Mouse (Mus musculus): Measurements from ENCODE around the gene Tmem136.
"Not testable (repeated sequence)": the region's sequence is repeated elsewhere in the genome, so short reads cannot be mapped to it uniquely, and the experiment has no call there.

Tmem136 gene

DNA sequence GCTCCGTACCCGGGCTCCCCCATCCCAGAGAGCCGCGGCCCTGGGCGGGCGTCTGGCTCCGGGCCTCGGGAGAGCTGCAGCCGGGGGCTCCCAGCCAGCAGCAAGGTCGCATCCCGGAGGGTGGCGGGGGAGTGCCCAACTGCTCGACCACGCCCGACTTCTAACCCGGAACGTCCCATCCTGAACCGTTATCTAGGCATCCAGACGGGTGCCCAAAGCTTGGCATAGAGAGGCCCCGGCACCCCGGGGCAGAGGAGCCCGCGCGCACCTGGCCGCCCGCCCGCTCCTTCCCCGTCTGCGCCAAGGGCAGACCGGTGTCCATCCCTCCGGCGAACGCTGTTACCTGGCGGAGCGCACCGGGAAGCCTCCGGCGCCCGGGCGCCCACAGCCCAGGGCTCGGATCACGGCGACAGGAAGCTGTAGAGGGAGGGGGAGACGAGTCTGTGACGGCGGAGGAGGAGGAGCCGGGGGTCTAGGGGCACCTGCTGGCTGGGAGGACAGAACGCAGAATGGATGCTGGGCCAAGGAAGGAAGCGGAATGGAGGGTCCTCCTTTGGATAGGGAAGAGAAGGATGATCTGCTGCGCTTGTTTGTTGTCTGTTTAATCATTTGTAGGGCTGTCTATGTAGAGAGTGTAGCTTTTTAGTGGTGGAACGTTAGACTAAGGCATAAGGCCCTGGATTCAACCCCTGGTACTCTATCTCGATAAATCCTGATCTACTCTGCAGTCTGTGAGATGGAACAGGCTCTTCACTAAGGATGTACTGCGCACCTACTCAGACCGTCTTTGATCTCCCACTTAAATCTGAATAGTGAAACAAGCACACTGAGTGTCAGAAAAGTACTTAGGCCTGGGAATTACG lies at the start of gene Tmem136:
Gene Tmem136, minus strand, starts transcription at position 437 of the 863 bp plus-strand sequence.
- DNase-seq = peak; percentile 67

DNA sequence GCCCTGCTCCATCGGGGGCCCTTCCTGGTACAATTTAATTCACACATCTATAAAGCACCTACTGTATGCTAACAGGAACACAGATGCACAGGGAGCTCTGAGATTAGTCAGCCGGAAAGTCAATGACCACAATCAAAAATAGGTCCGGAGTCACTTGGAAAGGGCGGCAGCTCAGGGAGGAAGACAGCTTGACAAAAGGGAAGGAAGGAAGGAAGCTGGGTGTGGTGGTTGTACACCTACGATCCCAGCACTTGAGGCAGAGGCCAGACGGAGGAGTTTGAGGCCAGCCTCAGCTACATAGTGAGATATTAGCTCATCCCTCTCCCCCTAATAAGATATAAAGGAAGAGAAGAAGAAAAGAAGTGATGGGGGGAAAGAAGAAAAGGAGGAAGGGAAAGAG lies 39.6 kb upstream of the Tmem136 start:
- DNase-seq = no peak

DNA sequence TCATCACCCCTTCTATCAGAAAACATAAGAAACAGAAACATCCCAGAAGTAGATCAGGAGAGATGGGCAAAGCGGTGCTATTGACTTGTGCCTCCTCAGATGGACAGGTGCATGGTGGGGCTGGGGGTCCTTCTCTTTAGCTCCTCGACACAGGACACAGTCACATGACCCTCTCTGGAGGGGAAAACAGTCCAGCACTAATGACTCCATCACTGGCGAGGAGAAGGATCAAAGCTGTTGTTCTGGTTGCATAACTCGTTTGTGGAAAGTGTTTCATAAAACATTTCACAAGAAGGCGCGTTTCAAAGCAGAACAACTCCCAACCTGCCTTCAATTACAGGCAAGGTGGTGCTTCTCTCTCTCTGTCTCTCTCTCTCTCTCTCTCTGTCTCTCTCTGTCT lies 35.4 kb upstream of the Tmem136 start:
- no peak for DNase-seq

DNA sequence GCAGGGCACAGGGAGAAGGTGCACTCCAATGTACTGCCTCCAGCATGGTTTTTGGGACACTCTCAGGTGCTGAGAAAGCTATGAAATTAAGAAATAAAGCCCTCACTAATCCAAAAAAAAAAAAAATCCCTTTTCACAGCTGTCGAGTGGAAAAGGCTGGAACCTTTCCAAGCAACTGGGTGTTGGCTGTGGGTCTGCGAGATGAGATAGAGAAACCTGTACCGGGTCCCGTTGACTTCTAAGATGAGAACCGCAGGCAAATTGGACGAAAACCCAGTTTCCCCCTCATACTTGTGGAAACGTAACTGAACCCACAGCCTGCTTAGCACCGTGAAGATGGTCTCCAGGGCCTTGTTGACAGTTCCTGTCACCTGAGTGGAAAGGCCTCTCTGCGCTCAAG lies 34.6 kb upstream of the Tmem136 start:
- no peak for DNase-seq

DNA sequence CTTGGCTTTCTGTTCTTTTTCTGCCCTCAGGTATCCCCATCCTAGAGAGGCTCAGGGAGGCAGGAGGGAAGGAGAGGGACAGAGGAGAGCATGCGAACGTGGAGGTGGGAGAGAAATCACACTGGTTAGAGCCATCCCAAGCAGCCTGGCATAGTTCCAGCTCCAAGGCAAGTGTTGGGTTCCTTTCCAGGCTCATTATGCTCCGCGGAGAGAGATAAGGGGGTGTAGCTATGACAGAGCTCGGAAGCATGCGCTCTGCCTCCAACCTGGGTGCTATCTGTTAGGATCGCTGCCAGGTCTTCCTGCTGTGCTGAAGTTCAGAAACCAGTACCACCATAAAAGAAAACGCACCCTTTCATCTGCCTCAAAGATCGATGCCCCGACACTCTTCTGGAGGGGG lies 33.7 kb upstream of the Tmem136 start:
- DNase-seq = peak; percentile 84

DNA sequence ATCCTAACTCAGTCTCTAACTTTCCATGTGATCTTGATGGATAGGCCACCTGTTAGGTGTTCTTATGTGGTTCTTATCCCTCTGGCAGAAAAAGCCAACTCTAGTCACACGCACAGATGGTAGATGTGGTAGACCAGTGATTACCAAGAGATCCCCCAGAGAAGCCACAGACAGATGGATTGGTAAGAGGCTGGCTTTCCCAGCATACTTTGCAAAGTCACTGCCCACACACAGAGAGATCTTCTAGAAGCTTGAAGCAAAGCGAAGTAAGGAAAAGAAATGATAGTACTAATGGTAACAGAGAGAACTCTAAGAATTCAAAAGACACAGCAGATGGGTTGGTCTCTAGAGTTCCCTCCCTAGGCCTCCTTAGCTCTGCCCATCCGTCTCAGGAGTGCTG lies 33.1 kb upstream of the Tmem136 start:
- DNase-seq = peak; percentile 46

DNA sequence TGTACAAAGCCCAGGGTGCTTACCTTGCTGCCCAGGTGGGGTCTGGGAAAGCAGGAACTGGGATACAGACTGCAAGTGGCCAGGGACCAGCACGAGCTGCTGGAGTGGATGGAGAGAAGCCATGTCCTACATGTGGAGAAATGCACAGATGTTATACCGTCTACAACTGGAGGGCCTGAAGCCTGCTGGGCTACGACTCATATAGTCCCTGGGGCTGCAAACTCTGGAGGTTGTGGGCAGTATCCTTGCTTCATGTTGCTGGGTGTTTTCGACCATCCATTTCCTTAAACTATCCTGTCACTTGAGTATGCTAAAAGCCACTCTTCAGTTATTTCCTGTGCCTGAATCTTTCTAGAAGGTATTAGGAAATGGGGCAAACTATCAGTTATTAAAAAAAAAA lies 28.8 kb upstream of the Tmem136 start:
- DNase-seq = no peak

DNA sequence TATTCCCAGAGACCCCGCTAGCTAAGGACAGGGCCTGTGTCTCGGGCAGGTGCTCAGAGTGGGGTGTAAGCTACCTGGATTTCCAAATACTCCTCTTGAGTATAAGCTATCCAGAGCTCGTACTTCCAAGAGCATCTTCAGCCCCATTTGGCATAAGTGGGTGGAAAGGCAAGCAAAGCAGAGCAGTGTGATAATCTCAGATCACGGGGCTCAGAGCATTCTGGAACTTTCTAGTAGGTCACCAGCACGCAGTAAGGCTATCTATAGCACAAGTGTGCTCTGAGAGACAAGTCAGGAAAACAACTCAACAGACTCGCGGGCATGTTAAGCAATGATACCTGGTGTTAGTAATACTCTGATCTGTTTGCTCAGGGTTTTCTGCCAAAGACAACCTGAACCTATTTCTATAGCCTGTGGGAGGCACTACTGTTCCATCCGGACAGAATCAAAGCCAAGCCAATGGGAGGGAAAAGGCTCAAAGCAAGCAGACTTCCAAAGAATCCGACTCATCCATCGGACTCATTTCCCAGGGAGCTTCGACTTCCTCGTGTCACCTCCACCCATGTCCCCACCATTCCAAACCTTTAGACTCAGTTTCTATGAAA lies 27.9 kb upstream of the Tmem136 start:
- peak; percentile 27 for DNase-seq

DNA sequence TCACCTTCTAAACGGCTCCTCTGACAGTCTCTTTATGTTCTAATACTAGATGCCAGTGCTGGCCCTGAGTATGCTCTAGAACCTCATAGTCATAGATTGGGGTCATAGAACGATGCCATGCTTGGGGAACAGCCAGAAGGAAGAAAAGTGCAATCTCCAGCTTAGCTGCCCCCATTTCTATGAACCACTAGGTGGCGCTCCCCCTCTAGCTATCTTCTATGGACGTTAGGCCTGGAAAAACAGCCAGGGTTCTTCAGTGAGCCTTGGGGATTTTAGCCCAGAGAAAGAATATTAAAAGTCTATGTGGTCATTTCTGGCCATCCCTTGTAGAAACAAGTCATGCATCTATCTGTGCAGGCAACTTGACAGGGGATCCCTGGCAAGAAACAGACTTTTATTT lies 25.5 kb upstream of the Tmem136 start:
- peak; percentile 66 for DNase-seq

DNA sequence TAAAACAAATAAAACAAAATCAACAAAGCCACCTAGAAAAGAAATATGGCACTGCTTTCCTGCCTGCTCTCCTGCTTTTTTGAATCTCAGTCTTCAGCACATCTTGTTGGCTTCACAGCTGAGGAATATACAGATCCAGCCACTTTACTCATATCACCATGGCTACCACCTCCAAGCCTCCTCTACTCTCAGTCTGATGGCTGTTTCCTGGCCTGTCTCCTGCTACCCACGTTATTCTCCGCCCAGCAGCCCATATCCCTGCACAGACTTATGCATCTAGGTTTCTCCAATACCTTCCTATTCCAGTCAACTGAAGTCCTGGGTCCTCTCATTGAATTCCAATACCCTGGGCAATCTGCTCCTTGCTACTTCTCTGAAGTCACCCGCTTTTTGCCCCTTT lies 17.2 kb upstream of the Tmem136 start:
- peak; percentile 79 for DNase-seq

DNA sequence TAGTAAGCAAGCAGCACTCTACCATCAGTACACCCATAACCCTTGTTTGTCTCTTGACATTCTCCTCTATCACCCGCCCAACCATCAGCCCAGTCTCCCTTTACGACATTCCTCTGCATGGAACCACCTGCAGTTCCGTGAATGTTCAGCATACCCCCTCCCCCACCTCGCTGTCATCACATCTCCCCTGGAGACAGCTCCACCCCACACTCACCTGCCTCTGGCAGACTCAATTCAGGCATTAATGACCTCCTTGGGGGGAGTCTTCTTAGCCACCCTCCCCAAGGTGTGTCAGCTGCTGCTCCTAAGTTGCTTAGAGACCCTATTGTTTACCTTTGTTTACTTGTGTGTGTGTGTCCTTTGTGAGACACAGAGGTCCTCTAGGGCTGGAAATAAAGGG lies 16.0 kb upstream of the Tmem136 start:
- no peak for DNase-seq

DNA sequence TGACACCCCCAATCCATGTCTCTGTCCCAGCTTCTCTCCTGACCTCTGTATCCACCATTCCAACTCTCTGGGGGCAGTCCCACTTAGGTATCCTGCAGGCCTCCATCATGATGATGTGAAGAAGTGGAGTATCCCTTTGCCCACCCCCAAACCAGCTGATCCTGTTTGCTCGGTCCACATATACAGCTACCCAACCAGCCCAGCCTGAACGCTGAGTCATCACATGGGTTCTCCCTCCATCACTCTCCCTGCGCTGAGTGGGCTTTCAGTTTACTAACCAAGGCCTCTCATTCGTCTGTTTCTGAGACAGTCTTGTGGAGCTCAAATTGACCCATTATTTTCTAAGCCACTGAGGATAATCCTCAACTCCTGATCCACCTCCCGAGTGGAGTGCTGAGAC lies 15.6 kb upstream of the Tmem136 start:
- no peak for DNase-seq

DNA sequence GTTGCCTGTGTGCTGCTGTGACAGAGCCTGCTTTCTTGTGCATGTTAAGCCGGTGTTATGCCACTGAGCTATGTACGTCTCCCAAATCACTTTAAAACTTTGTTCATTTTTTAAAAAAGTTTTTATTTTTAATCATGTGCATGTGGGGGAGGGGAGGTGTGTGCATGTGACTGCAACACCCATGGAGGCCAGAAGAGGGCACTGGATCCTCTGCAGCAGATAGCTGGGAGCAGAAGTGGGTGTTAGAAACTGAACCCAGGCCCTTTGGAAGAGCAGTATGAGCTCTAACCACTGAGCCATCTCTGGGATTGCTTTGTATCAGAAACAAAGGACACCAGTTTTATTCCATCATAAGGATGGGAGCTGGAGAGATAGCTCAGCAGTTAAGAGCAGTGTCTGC lies 14.3 kb upstream of the Tmem136 start:
- no peak for DNase-seq

DNA sequence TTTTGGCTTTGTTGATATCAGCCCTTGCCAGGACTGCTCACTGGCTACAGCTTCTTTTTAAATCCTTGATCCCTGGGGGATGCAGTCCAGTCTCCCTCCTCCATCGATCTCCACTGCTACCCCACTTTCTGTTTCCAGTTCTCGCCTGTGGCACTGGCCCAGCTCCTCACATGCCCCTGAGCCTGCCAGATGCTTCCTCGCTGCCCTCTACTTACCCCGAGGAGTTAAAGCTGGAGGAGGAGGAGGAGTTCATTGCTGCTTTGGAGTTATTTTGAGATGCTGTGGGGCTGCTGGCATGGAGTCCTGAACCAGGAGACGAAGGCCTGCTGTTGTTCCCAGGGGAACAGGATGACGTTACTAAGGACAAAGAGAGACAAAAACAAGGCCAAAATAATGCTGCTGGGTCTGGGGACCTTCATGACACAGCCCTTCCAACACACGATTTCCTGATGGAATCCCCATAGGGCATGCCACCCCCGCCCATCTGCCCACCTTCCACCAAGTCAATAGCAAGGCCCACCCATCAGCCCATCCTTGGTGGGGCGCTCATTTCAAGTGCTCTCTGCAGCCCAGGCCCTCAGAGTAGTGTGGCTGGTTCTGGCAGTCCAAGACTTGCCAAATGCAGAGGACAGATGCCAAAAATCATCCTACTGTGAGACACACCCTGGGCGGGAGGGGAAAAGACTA lies 10.9 kb upstream of the Tmem136 start:
- DNase-seq = peak; percentile 45

DNA sequence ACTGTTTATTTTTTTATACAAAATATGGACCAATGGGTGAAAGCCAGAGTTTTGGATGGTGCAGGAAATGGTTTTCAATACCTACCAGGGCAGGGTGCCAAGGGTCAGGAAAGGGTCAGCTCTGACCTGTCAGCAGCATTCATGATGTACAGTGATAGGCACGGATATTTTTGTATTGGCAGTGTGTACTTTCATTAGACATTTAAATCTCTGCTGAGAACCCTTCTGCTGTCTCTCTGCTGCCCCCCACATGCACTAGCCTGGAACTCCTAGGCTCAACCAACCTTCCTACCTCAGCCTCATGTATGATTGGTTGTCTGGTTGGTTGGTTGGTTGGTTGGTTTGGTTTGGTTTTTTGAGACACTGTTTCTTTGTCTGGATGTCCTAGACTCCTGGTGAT lies 6.0 kb upstream of the Tmem136 start:
- no peak for DNase-seq

DNA sequence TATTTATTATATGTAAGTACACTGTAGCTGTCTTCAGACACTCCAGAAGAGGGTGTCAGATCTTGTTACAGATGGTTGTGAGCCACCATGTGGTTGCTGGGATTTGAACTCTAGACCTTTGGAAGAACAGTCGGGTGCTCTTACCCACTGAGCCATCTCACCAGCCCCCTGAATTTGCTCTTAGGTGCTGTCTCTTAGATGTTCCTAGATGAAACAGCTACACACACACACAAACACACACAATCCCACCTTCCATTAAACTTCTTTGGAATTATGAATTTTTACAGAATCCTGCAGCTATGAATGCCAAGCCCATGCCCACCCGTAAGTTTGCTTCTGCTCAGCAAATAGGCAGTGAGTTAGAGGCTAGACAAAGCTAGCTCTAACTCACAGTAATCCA lies 5.6 kb upstream of the Tmem136 start:
- DNase-seq = not testable (repeated sequence)

DNA sequence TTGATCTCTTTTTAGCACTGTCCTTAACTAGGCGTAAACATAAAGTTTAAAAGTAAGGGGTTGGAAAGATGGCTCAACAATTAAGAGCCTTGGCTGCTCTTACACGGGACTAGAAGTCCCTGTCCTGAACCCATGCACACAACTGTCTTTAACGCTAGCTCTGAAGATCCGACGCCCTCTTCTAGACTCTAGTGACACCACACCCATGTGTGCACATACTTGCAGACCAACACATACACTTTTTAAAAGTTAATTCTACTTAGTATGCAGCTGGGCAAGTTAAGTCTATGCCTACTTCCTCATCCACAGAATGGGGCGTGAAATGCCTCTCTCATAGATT lies 597 bp upstream of the Tmem136 start:
- no peak for DNase-seq

DNA sequence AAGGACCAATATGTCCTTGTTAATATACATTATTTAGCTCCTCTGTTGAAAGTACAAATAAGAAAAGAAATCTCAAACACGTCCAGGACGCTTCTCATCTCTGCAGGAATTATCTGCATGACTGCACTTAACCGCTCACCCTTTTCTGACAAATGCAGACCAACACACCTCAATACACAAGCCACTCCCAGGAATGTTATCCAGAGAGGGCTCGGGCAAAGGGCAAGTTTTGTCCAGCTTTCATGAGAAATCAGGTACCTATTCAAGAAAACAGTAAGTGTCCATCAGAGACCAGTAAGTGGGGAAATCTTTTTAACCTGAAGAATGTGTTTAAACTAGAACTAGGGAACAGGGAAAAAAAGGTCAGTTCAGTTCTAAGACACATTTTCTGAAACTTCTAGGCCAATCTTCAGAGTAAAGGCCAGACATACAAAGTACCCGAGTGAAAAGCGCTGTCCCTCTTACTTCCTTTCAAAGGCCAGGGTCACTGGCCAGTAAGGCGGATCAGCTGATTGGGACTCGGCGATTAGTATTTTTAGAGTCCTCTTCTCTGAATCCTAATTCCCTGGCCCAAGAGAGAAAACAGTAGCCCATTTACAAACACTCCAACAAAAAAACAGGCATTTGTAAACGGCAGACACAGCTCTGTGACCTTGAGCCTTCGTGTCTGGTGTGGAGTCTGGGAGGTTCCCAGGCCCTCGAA lies 788 bp downstream of the Tmem136 start:
- DNase-seq = no peak

DNA sequence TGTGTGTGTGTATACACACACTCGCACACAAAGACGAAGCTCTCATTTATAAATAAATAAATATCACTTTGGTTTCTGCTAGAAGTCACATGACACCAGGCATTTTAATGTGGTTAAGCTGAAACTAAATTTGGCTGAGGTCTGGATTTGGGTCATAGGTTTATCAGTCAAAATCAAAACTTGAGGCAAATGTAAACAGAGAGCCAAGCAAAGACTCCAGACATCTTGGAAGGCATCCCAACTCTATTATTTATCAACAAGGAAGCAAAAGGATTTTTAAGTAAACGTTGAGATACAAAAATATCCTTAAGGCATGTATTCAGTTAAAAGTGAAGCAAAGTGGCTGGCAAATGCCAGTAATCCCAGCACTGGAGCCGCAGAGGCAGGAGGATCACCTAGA lies 1.5 kb downstream of the Tmem136 start:
- no peak for DNase-seq

DNA sequence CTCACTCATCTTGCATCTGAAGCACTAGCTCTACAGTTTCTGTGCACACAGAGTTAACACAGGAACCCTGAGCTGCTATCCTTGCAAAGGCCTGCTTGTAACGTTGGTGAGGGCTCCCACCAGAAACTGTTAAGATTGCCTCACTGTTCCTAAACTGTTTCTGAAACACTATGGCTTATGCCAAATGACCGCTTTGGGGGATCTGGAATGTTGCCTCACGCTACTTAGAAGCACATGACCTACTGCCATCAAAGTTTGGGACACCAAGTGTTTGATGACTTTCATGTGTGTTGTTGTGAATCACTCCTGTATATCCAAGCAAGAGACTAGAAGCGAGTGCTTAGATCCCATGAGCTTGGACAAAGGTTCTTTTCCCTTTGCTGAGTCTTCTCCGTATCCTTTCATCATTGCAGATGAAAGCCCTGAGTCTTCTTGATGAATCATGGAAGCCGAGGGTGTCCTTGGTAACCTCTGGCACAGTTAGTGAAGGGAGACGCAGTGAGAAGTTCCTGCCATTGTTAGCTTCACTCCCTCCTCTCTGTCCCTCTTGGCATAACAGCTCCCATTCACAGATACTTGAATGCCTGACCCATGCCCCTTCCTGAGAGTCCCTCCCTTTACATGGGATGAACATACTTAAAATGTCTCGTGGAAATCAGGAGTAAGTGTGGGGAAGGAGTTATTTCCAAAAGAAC lies 5.9 kb downstream of the Tmem136 start:
- no peak for DNase-seq

DNA sequence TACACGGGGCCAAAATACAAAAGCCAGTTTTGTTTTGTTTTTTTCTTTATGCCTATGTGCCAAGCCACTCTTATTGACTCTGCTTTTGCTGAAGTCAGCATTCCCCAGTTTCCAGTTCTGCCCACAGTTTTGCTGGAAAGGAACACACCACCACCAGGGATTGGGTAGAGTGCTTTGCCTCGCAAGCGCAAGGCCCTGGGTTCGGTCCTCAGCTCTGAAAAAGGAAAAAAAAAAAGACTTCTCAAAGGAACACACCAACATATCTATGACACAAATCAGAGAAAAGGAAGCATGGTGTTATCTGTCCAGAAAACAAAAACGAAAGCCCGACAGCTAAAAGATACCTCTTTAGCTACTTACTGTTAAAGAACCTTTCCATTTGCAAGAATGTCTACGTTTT lies 7.2 kb downstream of the Tmem136 start:
- DNase-seq = no peak

DNA sequence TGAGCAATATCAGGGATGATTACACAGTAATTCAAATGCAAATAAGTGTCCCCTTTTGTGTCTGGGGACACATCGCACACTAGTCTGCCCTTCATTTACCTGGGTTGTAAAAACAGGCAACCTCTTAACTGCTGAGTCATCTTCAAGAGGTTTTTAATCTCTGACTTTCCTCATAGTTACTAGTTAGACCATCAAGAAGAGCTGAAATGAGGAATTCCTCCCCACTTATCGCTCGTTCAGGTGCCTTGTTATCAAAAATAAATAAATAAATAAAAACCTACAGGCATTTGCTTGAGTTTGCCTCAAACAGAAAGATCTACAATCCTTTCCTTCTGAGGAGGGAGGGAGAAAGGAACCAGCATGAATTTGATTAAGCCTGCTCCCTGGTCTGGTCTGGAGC lies 7.6 kb downstream of the Tmem136 start:
- no peak for DNase-seq

DNA sequence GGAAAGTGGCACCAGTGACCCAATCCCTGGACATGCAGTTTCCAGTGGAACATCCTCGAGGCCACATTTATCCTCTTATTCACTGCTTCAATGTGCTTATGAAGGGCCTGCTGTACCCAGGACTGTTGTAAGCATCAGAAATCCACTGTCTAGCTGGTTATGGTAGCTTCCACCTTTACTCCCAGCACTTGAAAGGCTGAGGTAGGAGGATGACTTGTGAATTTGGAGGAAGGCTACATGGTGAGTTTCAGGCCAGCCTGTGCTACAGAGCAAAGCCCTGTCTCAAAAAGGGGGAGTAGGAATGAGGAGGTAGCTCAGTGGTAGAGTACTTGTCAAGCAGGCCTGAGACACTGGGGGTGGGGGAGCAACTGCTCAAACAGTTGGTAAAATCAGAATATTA lies 8.3 kb downstream of the Tmem136 start:
- DNase-seq = no peak

Data from right cerebral cortex, adult 18-20 months (tissue).